Mouse (Mus musculus) liver, embryonic 12.5 days (tissue): Measurements from ENCODE around the gene Gen1. TPM values are rescaled to one million over a fixed set of nuclear protein-coding genes. Genes with fewer than 3 reads are reported as not detected.

Source experiments
- ATAC-seq: fragments of 200-750 bp; cut with Nextera tagmentation; 2 replicates; pipeline ENCODE4 v1.8.0; 2017; ENCODE audit warnings: moderate number of reproducible peaks, mild to moderate bottlenecking, moderate library complexity
- H3K27ac ChIP-seq: fragments of 300-500 bp; sonication (generic); 2 replicates; pipeline ENCODE4 v1.5.1; 2016; ENCODE audit warnings: mild to moderate bottlenecking
- H3K27me3 ChIP-seq: fragments of 300-500 bp; sonication (generic); replicated peaks from 2 replicates; pipeline ENCODE4 v1.6.1; 2016; ENCODE audit warnings: mild to moderate bottlenecking, moderate library complexity
- H3K36me3 ChIP-seq: fragments of 300-500 bp; sonication (generic); 2 replicates; pipeline ENCODE4 v1.6.1; 2016; ENCODE audit warnings: mild to moderate bottlenecking, moderate library complexity
- H3K4me1 ChIP-seq: fragments of 300-500 bp; sonication (generic); 2 replicates; pipeline ENCODE4 v1.6.1; 2016
- H3K4me2 ChIP-seq: fragments of 300-500 bp; sonication (generic); 2 replicates; pipeline ENCODE4 v1.6.1; 2016; ENCODE audit warnings: mild to moderate bottlenecking, moderate library complexity
- H3K4me3 ChIP-seq: fragments of 300-500 bp; sonication (generic); 2 replicates; pipeline ENCODE4 v1.5.1; 2016; ENCODE audit warnings: mild to moderate bottlenecking, moderate library complexity
- H3K9ac ChIP-seq: fragments of 300-500 bp; sonication (generic); 2 replicates; pipeline ENCODE4 v1.6.1; 2016; ENCODE audit warnings: mild to moderate bottlenecking, moderate library complexity
- H3K9me3 ChIP-seq: fragments of 300-500 bp; sonication (generic); replicated peaks from 2 replicates; pipeline ENCODE4 v1.6.1; 2016; ENCODE audit warnings: mild to moderate bottlenecking, moderate library complexity
- WGBS: fragments of 180-500 bp; shearing (Covaris S2); methylation state at CpG from one replicate; pipeline ENCODE4 v1.1.7; 2016; ENCODE audit not compliant: insufficient replicate concordance; 5-methylcytosine and 5-hydroxymethylcytosine counted together
- microRNA-seq: library from miRNA; unstranded; fragments of <30 nt; microRNA quantifications from one replicate; pipeline ENCODE4, GENCODE M21; 2017
- polyA plus RNA-seq: library from polyadenylated mRNA; unstranded; fragments of >200 nt; fragmentation: Nextera tagmentation; extraction: Ambion mirVana; gene quantifications from 2 replicates; pipeline ENCODE4 v1.2.1, GENCODE M21; 2016

Gen1 gene
- polyA plus RNA-seq, 1 experiment from 2014 or later, result 16.2 TPM

- ATAC-seq, result no peak
- H3K9ac ChIP-seq, result no peak overlapping the region
- 78% methylated on average over 12 of the region's 12 CpGs for WGBS
- no peak overlapping the region for H3K4me2 ChIP-seq
- H3K27me3 ChIP-seq, result no peaks in the 10 kb centered on the region
- H3K9me3 ChIP-seq, result no peaks in the 10 kb centered on the region
- no peaks in the 10 kb centered on the region for H3K36me3 ChIP-seq
- no peak overlapping the region for H3K27ac ChIP-seq
- H3K4me1 ChIP-seq, result no peaks in the 10 kb centered on the region
- no peak overlapping the region for H3K4me3 ChIP-seq
Measured at GRCm38 (mm10) chr12:11200711-11201110, 64.9 kb downstream of the Gen1 start.

GRCm38 (mm10) chr12:11198551-11198950 is 67.0 kb downstream of the Gen1 start:
- no peaks in the 10 kb centered on the region for H3K36me3 ChIP-seq
- no peak overlapping the region for H3K4me3 ChIP-seq
- no peak overlapping the region for H3K27ac ChIP-seq
- H3K9ac ChIP-seq, result no peak overlapping the region
- no peaks in the 10 kb centered on the region for H3K4me1 ChIP-seq
- no peaks in the 10 kb centered on the region for H3K9me3 ChIP-seq
- ATAC-seq, result no peak
- no peak overlapping the region for H3K4me2 ChIP-seq
- no peaks in the 10 kb centered on the region for H3K27me3 ChIP-seq
- WGBS, result 61% methylated on average over 2 of the region's 2 CpGs

- no peak overlapping the region for H3K4me2 ChIP-seq
- H3K36me3 ChIP-seq, result no peaks in the 10 kb centered on the region
- WGBS, result 50% methylated on average over 4 of the region's 4 CpGs
- no peaks in the 10 kb centered on the region for H3K9me3 ChIP-seq
- H3K9ac ChIP-seq, result no peak overlapping the region
- H3K4me1 ChIP-seq, result no peaks in the 10 kb centered on the region
- H3K27ac ChIP-seq, result no peak overlapping the region
- no peak for ATAC-seq
- no peaks in the 10 kb centered on the region for H3K27me3 ChIP-seq
- no peak overlapping the region for H3K4me3 ChIP-seq
Measured at GRCm38 (mm10) chr12:11198026-11198425, 67.6 kb downstream of the Gen1 start.

- H3K9ac ChIP-seq, result no peak overlapping the region
- H3K4me3 ChIP-seq, result no peak overlapping the region
- peak overlapping the region; percentile 50; the same call in 1 of the 2 replicates for H3K4me2 ChIP-seq
- no peak overlapping the region for H3K27ac ChIP-seq
- no peaks in the 10 kb centered on the region for H3K36me3 ChIP-seq
- H3K27me3 ChIP-seq, result no peaks in the 10 kb centered on the region
- 38% methylated on average over 5 of the region's 5 CpGs for WGBS
- H3K4me1 ChIP-seq, result no peaks in the 10 kb centered on the region
- no peak for ATAC-seq
- H3K9me3 ChIP-seq, result no peaks in the 10 kb centered on the region
Measured at GRCm38 (mm10) chr12:11196830-11197229, 68.8 kb downstream of the Gen1 start.

- ATAC-seq, result no peak
- Histone ChIP-seq H3K27me3 (no peaks in the 10 kb centered on the region), H3K9me3 (no peaks in the 10 kb centered on the region), H3K9ac (no peak overlapping the region), H3K36me3 (no peaks in the 10 kb centered on the region), H3K4me1 (no peaks in the 10 kb centered on the region), H3K4me3 (no peak overlapping the region), H3K4me2 (peak overlapping the region; percentile 50), H3K27ac (no peak overlapping the region)
- WGBS, result 7% methylated on average over 18 of the region's 19 CpGs
Measured at GRCm38 (mm10) chr12:11196142-11196597, 69.4 kb downstream of the Gen1 start.

- H3K4me3 ChIP-seq, result no peak overlapping the region
- H3K9ac ChIP-seq, result no peak overlapping the region
- no peaks in the 10 kb centered on the region for H3K9me3 ChIP-seq
- no peaks in the 10 kb centered on the region for H3K4me1 ChIP-seq
- no peak overlapping the region for H3K4me2 ChIP-seq
- no peaks in the 10 kb centered on the region for H3K27me3 ChIP-seq
- WGBS, result 83% methylated on average over 1 of the region's 1 CpGs
- H3K27ac ChIP-seq, result no peak overlapping the region
- ATAC-seq, result no peak
- H3K36me3 ChIP-seq, result no peaks in the 10 kb centered on the region
Measured at GRCm38 (mm10) chr12:11195031-11195430, 70.6 kb downstream of the Gen1 start.

Small RNAs within 50 kb of the gene (microRNA-seq; reads per million reads assigned to microRNA genes)
- not detected for gene Mir7675

Other genes with a start within 250 kb of the Gen1 start
- gene Kcns3, start 114.7 kb downstream of the Gen1 start, polyA plus RNA-seq, result 0.16 and 0.26 TPM in 2 replicates
- gene Msgn1, start 56.8 kb downstream of the Gen1 start, polyA plus RNA-seq, result not detected in 2 replicates
- 79.9 and 90.2 TPM in 2 replicates for gene Smc6, start 85 bp upstream of the Gen1 start, polyA plus RNA-seq
- gene Vsnl1, start 170.8 kb upstream of the Gen1 start, polyA plus RNA-seq, result 0.14 and 0.44 TPM in 2 replicates
- 0.06 TPM in 1 of 2 replicates, not detected in the other for gene Rad51ap2, start 190.3 kb upstream of the Gen1 start, polyA plus RNA-seq